Mouse (Mus musculus): ENCODE measurements around the gene St7.

Gene St7

GRCm38 (mm10) chr6:17882943-17883342, 190.2 kb downstream of the St7 start:
- in situ Hi-C loops (cut with MboI, MseI), result no loop called here

DNA sequence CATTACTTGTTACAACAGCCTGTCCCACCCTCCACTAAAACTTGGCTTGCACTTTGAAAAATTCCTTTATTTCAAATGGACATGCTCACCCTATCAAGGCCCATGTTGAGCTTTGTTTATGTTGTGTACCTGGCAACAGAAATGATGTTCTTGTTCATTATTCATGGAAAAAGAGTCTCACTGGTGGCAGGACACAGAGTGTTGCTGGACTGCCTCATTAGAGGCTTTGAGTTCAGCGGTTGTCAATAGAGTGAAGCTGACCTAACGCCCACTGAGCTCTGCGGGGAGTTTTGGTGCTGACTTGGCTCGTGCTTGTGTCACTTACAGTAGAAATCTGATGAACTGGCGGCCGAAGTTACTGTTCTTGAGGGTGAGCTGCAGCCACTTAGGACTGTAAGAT, 195.0 kb downstream of the St7 start:
- in situ Hi-C loops (cut with MboI, MseI), result no loop called here

DNA sequence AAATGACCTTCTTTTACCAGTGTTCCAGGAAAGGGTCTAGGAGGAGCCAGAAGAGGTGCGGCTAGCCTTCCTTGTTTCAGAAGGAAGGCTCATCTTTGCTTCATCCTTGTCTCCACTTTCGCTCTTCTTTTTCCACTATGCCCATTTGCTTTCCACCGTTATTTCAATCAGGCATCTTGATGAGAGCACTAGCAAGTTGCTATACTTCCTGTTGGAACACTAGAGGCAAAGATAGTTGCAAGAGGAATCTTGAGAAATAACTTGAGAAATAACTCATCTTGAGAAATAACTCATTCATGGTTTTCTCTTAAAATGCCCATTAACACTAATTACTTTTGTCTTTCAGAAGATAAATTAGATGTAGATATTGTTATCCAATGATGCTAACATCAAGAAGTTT, 202.8 kb downstream of the St7 start:
- in situ Hi-C loops (cut with MboI, MseI), result no loop called here

DNA sequence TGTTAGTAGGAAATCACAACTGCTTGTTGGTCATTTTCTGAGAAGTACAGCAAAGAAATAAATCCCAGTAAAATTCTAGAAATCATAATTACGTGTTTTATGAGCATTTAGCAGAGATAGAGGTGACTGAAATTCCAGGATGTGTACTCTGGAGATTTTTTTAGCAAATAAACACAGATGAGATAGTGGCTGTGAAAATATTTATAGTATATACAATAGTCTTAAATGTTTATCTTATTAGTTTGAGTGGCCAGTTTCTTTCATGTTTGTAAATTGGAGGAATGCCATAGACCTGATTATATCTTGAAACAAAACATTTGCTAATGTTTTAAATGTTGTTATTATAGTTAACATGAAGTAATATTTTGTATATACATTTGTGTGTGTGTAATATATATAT, 205.8 kb downstream of the St7 start:
- in situ Hi-C loops (cut with MboI, MseI), result no loop called here

DNA sequence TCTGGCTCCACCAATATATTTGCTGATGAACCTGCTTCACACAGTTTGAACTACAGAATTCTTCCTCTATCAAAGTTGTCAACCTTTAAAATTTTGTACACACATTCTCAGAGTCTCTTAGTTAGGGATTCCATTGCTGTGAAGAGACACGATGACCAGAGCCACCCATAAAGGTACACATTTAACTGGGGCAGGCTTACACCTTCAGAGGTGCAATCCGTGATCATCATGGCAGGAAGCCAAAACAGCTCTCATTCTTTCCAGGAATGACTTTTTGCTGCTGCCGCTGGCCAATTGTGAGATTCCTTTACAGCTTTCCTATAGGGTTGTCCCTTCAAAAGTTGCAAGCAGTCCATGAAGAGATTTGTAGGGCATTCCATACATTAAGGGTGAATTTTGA, 210.6 kb downstream of the St7 start:
- in situ Hi-C loops (cut with MboI, MseI), result no loop called here

DNA sequence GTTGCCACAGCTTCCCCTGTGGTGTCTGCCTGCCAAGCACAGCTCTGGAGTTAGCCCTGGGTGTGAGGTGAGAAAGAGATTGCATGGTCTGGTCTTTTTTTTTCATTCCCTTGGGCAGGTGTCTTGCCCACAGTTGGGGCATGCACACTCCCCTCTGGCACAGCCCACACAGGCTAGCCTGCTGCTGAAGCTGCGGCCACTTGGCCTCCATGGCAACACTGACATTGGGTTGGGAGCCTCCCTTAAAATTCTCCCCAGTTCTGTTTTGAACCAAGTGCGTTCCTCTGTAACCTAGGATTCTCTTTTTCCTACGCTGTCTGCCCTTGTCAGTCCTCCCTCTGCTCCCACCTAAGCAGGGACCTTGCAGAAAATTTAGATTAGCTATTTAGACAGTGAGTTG, 213.0 kb downstream of the St7 start:
- in situ Hi-C loops (cut with MboI, MseI), result no loop called here

DNA sequence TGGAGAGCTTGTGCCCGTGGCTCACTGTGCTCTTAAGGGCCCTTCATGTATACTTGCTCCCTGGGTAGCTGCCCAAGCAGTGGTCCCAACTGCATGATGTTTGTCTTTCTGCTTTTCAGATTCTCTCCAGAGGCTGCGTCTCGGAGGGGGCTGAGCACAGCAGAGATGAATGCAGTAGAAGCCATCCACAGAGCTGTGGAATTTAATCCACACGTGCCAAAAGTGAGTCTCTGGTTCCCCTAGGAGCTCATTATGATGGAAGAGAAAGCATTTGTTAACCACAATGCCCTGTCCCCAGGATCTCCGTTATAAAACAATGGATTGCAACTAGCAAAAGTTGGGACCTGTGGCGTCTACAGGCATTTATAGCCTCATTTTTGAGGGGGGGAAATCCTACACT, 213.6 kb downstream of the St7 start:
- in situ Hi-C loops (cut with MboI, MseI), result no loop called here

DNA sequence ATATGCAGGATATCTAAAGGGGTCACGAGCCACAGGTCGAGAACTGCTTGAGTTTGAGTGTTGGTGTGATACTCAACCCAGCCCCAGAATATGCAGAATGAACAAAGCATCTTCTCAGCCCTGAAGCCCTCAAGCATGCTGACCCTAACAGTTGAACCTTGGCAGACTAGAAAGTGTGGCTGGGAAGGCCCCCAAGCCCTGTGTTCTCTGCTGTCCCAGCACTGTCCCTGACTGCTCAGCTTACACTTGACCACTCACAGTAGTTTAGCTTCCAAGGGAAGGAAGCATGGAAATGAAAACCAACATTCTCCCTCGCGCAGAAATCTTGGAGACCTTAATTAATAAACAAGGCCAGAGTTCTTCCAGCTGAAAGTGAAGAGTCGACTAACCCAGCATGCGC, 219.6 kb downstream of the St7 start:
- in situ Hi-C loops (cut with MboI, MseI), result no loop called here

GRCm38 (mm10) chr6:17912825-17913224, 220.1 kb downstream of the St7 start:
- in situ Hi-C loops (cut with MboI, MseI), result no loop called here

- in situ Hi-C loops (cut with MboI, MseI), result no loop called here
Measured at GRCm38 (mm10) chr6:17913315-17913714, 220.6 kb downstream of the St7 start.

- in situ Hi-C loops (cut with MboI, MseI), result no loop called here
Measured at GRCm38 (mm10) chr6:17914300-17914699, 221.6 kb downstream of the St7 start.

DNA sequence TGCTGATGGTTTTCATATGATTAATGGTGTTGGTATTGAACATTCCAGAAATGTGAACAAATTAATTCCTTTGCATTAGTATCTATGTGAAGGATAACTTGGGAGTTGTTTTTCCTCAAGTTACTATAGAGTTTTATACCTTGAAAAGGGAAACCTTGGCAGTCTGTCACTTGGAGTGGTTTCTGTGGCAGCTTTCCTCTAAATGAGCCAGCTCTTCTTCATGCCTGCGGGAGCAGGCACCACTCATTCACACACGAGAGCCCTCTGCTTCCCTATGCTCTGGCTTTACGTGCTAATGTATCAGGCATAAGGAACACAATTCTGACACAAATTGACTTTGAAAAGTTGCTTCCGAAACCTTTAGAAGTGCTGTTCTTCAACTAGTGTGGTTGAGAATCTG, 224.5 kb downstream of the St7 start:
- in situ Hi-C loops (cut with MboI, MseI), result no loop called here

- in situ Hi-C loops (cut with MboI, MseI), result no loop called here
Measured at GRCm38 (mm10) chr6:17922180-17922579, 229.4 kb downstream of the St7 start.

DNA sequence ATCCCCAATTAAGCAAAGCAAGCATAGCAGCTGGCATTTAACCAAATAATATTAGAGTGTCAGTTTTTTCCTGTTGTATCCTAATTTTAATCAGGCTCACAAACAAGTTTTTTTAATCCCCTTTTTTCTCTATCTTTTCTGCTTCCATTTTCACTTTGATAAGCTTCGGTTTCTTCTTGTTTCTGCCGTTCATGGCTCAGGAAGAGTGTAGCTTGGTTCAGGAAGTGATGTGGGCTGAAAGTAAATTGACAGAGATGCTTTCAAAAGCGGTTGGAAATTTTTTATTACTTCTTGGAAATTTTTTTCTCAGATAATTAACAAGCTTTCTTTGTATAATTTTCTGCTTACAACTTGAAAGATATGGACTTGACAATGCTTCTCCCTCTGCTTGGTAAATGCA, 230.2 kb downstream of the St7 start:
- in situ Hi-C loops (cut with MboI, MseI), result no loop called here

DNA sequence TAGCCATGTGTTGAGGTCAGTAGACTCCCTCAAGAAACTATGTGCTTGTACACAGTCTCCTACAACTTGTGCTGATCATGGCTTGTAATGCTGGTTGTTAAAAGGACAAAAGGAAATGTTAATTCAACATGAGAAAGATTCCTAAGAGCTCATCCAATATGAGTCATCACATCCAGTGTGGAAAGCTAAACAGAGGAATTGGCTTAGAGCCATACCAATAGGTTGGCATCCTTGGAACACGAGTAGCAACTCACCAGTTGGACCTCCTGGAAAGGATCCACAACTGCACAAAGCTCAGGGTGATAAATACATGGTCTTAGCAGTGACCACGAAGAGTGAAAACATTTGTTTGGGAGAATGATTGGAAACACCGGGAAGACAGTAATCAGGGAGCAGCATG, 230.6 kb downstream of the St7 start:
- in situ Hi-C loops (cut with MboI, MseI), result no loop called here

DNA sequence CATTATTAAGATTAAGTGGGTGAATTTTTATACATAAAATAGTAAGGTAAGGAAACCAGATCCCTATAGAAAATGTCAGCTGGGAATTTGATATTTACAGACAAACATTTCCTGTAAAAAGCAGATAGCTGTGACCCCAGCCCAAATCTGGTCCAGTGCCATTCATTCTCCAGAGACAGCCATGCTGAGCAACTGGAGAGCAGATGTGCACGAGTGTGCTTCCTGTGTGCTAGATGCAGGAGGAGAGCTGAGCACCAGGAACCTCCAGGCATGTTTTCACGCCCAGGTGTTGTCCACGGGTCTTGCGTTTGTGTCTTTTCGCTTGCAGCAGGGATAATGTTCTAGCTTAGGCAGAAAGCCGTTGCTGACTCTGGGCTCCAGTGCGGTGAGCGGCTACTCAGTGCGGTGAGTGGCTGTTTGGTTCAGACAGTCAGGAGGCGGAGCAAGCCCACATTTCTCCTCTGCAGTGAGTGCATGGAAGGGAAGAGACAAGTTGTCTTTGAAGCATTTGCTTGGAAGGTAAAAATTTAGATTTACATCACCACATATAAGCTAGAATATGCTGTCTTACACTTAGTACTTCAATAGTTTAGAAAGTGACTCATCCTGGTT, 231.3 kb downstream of the St7 start:
- in situ Hi-C loops (cut with MboI, MseI), result no loop called here

- in situ Hi-C loops (cut with MboI, MseI), result no loop called here
Measured at GRCm38 (mm10) chr6:17925267-17925666, 232.5 kb downstream of the St7 start.

GRCm38 (mm10) chr6:17927746-17928145, 235.0 kb downstream of the St7 start:
- in situ Hi-C loops (cut with MboI, MseI), result no loop called here

- in situ Hi-C loops (cut with MboI, MseI), result no loop called here
Measured at GRCm38 (mm10) chr6:17931187-17931586, 238.5 kb downstream of the St7 start.

DNA sequence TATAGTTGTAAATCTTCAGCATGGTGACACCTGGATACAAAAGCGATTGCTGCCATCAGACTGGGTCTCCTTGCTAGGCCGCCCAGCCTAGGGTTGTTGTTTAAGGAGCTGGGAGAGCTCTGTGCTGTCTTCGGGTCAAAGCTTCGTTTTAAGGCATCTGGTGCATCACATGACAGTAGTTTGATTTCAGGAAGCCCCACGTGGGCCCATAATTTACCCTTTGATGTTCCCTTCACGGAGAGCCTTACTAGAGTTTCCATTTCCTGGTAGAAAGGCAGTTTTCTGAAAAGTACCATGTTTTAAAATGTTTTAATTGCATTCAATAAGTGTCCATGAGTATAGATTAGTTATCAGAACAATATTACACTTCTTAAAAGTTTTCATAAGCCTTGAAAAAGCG, 239.1 kb downstream of the St7 start:
- in situ Hi-C loops (cut with MboI, MseI), result no loop called here

GRCm38 (mm10) chr6:17932806-17933205, 240.1 kb downstream of the St7 start:
- in situ Hi-C loops (cut with MboI, MseI), result no loop called here

GRCm38 (mm10) chr6:17938631-17939346, 246.1 kb downstream of the St7 start:
- in situ Hi-C loops (cut with MboI, MseI), result no loop called here

GRCm38 (mm10) chr6:17941916-17942315, 249.2 kb downstream of the St7 start:
- in situ Hi-C loops (cut with MboI, MseI), result no loop called here

GRCm38 (mm10) chr6:17942344-17942743, 249.6 kb downstream of the St7 start:
- in situ Hi-C loops (cut with MboI, MseI), result no loop called here

All from T-helper 1 cell (primary cell).